Comparison of ENCODE assay signal across 11 mouse cellular contexts in the genomic region with DNA sequence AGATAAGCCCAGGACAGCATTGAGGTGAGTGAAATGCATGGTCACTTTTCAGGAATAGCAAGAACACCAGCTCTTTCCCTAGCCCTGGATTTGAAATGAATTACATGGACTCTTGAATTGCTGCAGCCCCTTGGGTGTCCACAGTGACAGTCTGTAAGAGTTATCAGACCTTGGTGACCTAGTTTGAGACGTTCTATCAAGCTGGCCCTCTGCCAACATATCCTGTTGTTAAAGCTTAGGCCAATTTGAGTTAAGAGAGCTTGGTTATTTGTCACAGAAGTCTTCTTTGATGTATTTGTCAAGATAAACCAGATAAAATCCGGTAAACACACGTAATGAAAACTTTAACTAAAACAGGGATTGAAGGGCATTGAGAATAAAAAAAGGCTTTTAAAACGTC.
"Had no signal": no experiment of that assay in that cellular context is flagged by ENCODE, and none has a peak within 500 bp of the region (broad histone marks: within the 10 kb centered on the region; RNA-seq: fewer than 3 reads in every experiment).

No protein-coding gene starts in this region.

- H3K4me3 ChIP-seq: kidney, embryonic 15.5 days; left cerebral cortex, adult 2 months; limb, embryonic 10.5 days; liver, embryonic 12.5 days; lung, embryonic 15.5 days; midbrain, embryonic 13.5 days; neural tube, embryonic 13.5 days had no signal

- DNase-seq: kidney, adult 2 months; kidney, postnatal 14 days; thymus, postnatal 4 days had no signal

- H3K27me3 ChIP-seq: kidney, embryonic 15.5 days; liver, embryonic 12.5 days; lung, embryonic 15.5 days; midbrain, embryonic 13.5 days; neural tube, embryonic 13.5 days had no signal

- H3K4me1 ChIP-seq: kidney, embryonic 15.5 days; limb, embryonic 10.5 days; liver, embryonic 12.5 days; lung, embryonic 15.5 days had no signal

- ATAC-seq: liver, embryonic 12.5 days; midbrain, embryonic 13.5 days had no signal

- H3K4me2 ChIP-seq: kidney, embryonic 15.5 days; liver, embryonic 12.5 days; lung, embryonic 15.5 days; midbrain, embryonic 13.5 days; neural tube, embryonic 13.5 days had no signal

- H3K36me3 ChIP-seq: kidney, embryonic 15.5 days; limb, embryonic 10.5 days; liver, embryonic 12.5 days; lung, embryonic 15.5 days; midbrain, embryonic 13.5 days; neural tube, embryonic 13.5 days had no signal

- H3K27ac ChIP-seq: kidney, embryonic 15.5 days; left cerebral cortex, adult 2 months; limb, embryonic 10.5 days; liver, embryonic 12.5 days; lung, embryonic 15.5 days; midbrain, embryonic 13.5 days; neural tube, embryonic 13.5 days; stomach, postnatal 0 days had no signal

- H3K9ac ChIP-seq: kidney, embryonic 15.5 days; liver, embryonic 12.5 days; lung, embryonic 15.5 days; midbrain, embryonic 13.5 days; neural tube, embryonic 13.5 days had no signal

- H3K9me3 ChIP-seq: kidney, embryonic 15.5 days; limb, embryonic 10.5 days; liver, embryonic 12.5 days; lung, embryonic 15.5 days; midbrain, embryonic 13.5 days; neural tube, embryonic 13.5 days had no signal
